Mouse (Mus musculus) myocyte (in vitro differentiated cells): ENCODE data around the gene Gm42688.

Source experiments
- CEBPB ChIP-seq: IDR thresholded peaks from 2 replicates; pipeline ENCODE4 v1.6.1; 2011; ENCODE audit warnings: mild to moderate bottlenecking, moderate library complexity; ENCODE audit not compliant: poor library complexity, insufficient read depth, severe bottlenecking
- E2F4 ChIP-seq: IDR thresholded peaks from one replicate; pipeline ENCODE4 v1.6.1; 2011; ENCODE audit warnings: mild to moderate bottlenecking, control low read depth, moderate library complexity; ENCODE audit not compliant: insufficient read depth
- MAX ChIP-seq: IDR thresholded peaks from one replicate; pipeline ENCODE4 v1.6.1; 2011; ENCODE audit warnings: low read depth, mild to moderate bottlenecking, control low read depth
- MYOD1 ChIP-seq, 3 experiments: IDR thresholded peaks; one replicate each; pipeline ENCODE4 v1.6.1; 2011; ENCODE audit warnings: control low read depth in 2 of 3, low read depth in 2 of 3, mild to moderate bottlenecking in 2 of 3, moderate library complexity in 1 of 3; ENCODE audit not compliant: insufficient read length in 2 of 3, control insufficient read depth in 1 of 3
- MYOG ChIP-seq, 3 experiments: IDR thresholded peaks; one replicate each; pipeline ENCODE4 v1.6.1; 2011; ENCODE audit warnings: control low read depth in 2 of 3, low read depth in 2 of 3, mild to moderate bottlenecking in 2 of 3; ENCODE audit not compliant: insufficient read length in 2 of 3, control insufficient read depth in 1 of 3, insufficient read depth in 1 of 3
- POLR2A ChIP-seq: IDR thresholded peaks from one replicate; pipeline ENCODE4 v1.6.1; 2011; ENCODE audit warnings: low read depth, mild to moderate bottlenecking, control low read depth, moderate library complexity; ENCODE audit not compliant: insufficient read length
- POLR2AphosphoS2 ChIP-seq: IDR thresholded peaks from one replicate; pipeline ENCODE4 v1.6.1; 2011; ENCODE audit warnings: low read depth, control low read depth; ENCODE audit not compliant: insufficient read length
- REST ChIP-seq: IDR thresholded peaks from one replicate; pipeline ENCODE4 v1.6.1; 2011; ENCODE audit warnings: mild to moderate bottlenecking, control low read depth, moderate library complexity; ENCODE audit not compliant: insufficient read depth, insufficient read length
- SRF ChIP-seq: IDR thresholded peaks from one replicate; pipeline ENCODE4 v1.6.1; 2011; ENCODE audit warnings: low read depth; ENCODE audit not compliant: control insufficient read depth, insufficient read length
- TCF12 ChIP-seq: IDR thresholded peaks from one replicate; pipeline ENCODE4 v1.6.1; 2011; ENCODE audit warnings: mild to moderate bottlenecking, control low read depth; ENCODE audit not compliant: poor library complexity, insufficient read depth, severe bottlenecking
- TCF3 ChIP-seq: IDR thresholded peaks from one replicate; pipeline ENCODE4 v1.6.1; 2011; ENCODE audit warnings: low read depth, control low read depth; ENCODE audit not compliant: insufficient read length
- USF1 ChIP-seq: IDR thresholded peaks from one replicate; pipeline ENCODE4 v1.6.1; 2011; ENCODE audit warnings: low read depth, mild to moderate bottlenecking, control low read depth, moderate library complexity

- TF ChIP-seq POLR2A (no peak), MYOD1 (IDR thresholded peaks at IDR 0.05; ENCODE audit: control insufficient read depth in 1 of 3, insufficient read length in 2 of 3, low read depth in 2 of 3) (no peak), POLR2AphosphoS2 (no peak), USF1 (no peak), MAX (no peak), REST (no peak), MYOG (IDR thresholded peaks at IDR 0.05; ENCODE audit: control insufficient read depth in 1 of 3, insufficient read depth in 1 of 3, insufficient read length in 2 of 3, low read depth in 2 of 3) (no peak), TCF12 (no peak), CEBPB (no peak), E2F4 (no peak), SRF (no peak), TCF3 (no peak)
Measured at GRCm38 (mm10) chr6:83069488-83070246, 31.8 kb upstream of the Gm42688 start.
